Comparison of ENCODE assay signal across 8 mouse cellular contexts in genomic region chr11:117934168-117934567, GRCm38 (mm10). TPM values are rescaled to one million over a fixed set of nuclear protein-coding genes. Genes with fewer than 3 reads are reported as not detected.
A peak's percentile ranks its signal among the peaks of the same experiment; 100 is the strongest.
DNase-seq lines count a peak whose midpoint lies in the region; ATAC-seq and TF ChIP-seq lines count a peak whose summit lies in the region.

No protein-coding gene starts in this region.

- no peak for ATAC-seq in liver, embryonic 11.5 days (replicated peaks; ENCODE audit: low FRiP score)
- ATAC-seq in limb, embryonic 14.5 days (ENCODE audit: low FRiP score, low read depth) = peak; percentile 32
- peak; percentile 93 for ATAC-seq in stomach, postnatal 0 days (ENCODE audit: low FRiP score, low TSS enrichment)
- no peak for ATAC-seq in erythroid progenitor cell, adult 5-6 weeks (replicated peaks; ENCODE audit: low FRiP score, poor library complexity, severe bottlenecking)

- DNase-seq in liver = peak; percentile 55
- no peak for DNase-seq in liver, embryonic 11.5 days (ENCODE audit: low spot score)
- peak; percentile 59 to 74 for DNase-seq in gastrocnemius, postnatal 36 days
- DNase-seq in limb, embryonic 14.5 days (ENCODE audit: low spot score) = peak; percentile 67
- DNase-seq in stomach, postnatal 0 days (ENCODE audit: low spot score) = peak; percentile 94
- no peak for DNase-seq in left cerebral cortex, postnatal 36 days (ENCODE audit: low spot score in 2 of 2)
- DNase-seq in cerebellum, adult 11-12 months = no peak

- H3K9ac ChIP-seq in liver, embryonic 11.5 days (ENCODE audit: low read depth, low read length) = no peak overlapping the region
- H3K9ac ChIP-seq in limb, embryonic 14.5 days (ENCODE audit: low read depth, low read length, severe bottlenecking) = no peak overlapping the region
- no peak overlapping the region for H3K9ac ChIP-seq in stomach, postnatal 0 days (ENCODE audit: low read length)

- no peak for TF ChIP-seq CTCF in stomach, postnatal 0 days (IDR thresholded peaks at IDR 0.05; ENCODE audit: low read depth)

- no peak overlapping the region for H3K4me3 ChIP-seq in liver, embryonic 11.5 days (ENCODE audit: low read depth, low read length)
- H3K4me3 ChIP-seq in limb, embryonic 14.5 days (replicated peaks; ENCODE audit: low read length) = no peak overlapping the region
- H3K4me3 ChIP-seq in stomach, postnatal 0 days (ENCODE audit: low read depth, low read length) = no peak overlapping the region

- H3K36me3 ChIP-seq in liver, embryonic 11.5 days (ENCODE audit: control insufficient read depth, insufficient read depth, low read length) = no peaks in the 10 kb centered on the region
- no peaks in the 10 kb centered on the region for H3K36me3 ChIP-seq in limb, embryonic 14.5 days (ENCODE audit: control insufficient read depth, insufficient read depth, low read length)
- H3K36me3 ChIP-seq in stomach, postnatal 0 days (ENCODE audit: control insufficient read depth, insufficient read depth, low read length) = no peaks in the 10 kb centered on the region

- H3K4me1 ChIP-seq in liver, embryonic 11.5 days (replicated peaks; ENCODE audit: control insufficient read depth, insufficient read depth, low read length) = peaks cover 27% of the 10 kb centered on the region
- H3K4me1 ChIP-seq in limb, embryonic 14.5 days (ENCODE audit: control insufficient read depth, insufficient read depth, low read length) = peaks cover 52% of the 10 kb centered on the region
- H3K4me1 ChIP-seq in stomach, postnatal 0 days (replicated peaks; ENCODE audit: control insufficient read depth, insufficient read depth) = peaks cover 34% of the 10 kb centered on the region

- no peak for TF ChIP-seq EP300 in stomach, postnatal 0 days (optimal IDR thresholded peaks at IDR 0.05)

- no peak overlapping the region for H3K4me2 ChIP-seq in liver, embryonic 11.5 days
- H3K4me2 ChIP-seq in limb, embryonic 14.5 days (replicated peaks; ENCODE audit: low read depth, low read length, severe bottlenecking) = no peak overlapping the region
- H3K4me2 ChIP-seq in stomach, postnatal 0 days (replicated peaks; ENCODE audit: low read depth) = no peak overlapping the region

- 38% methylated on average over 2 of the region's 2 CpGs for WGBS in liver, embryonic 11.5 days
- 28% methylated on average over 2 of the region's 2 CpGs for WGBS in limb, embryonic 14.5 days
- WGBS in stomach, postnatal 0 days = 17% methylated on average over 2 of the region's 2 CpGs

- no peaks in the 10 kb centered on the region for H3K9me3 ChIP-seq in liver, embryonic 11.5 days (ENCODE audit: control insufficient read depth, low read length)
- no peaks in the 10 kb centered on the region for H3K9me3 ChIP-seq in limb, embryonic 14.5 days (ENCODE audit: control insufficient read depth, low read length)
- H3K9me3 ChIP-seq in stomach, postnatal 0 days (ENCODE audit: control insufficient read depth, low read length) = no peaks in the 10 kb centered on the region

- no peak for TF ChIP-seq POLR2A in limb, embryonic 14.5 days (IDR thresholded peaks at IDR 0.05; ENCODE audit: borderline replicate concordance, extremely low read depth, insufficient read depth, insufficient read length)

- no peak overlapping the region for H3K27ac ChIP-seq in liver, embryonic 11.5 days (ENCODE audit: low read depth, low read length)
- no peak overlapping the region for H3K27ac ChIP-seq in limb, embryonic 14.5 days (replicated peaks; ENCODE audit: low read depth, low read length)
- H3K27ac ChIP-seq in stomach, postnatal 0 days (replicated peaks) = peak overlapping the region; percentile 89

- intact Hi-C loops in gastrocnemius, postnatal 36 days (cut with DNase I) = loop anchor here (5.0 kb wide), 1 partner anchor 33 kb away; no protein-coding TSS in a partner anchor
- intact Hi-C loops in left cerebral cortex, postnatal 36 days (cut with DNase I) = no loop called here

- H3K27me3 ChIP-seq in liver, embryonic 11.5 days (replicated peaks; ENCODE audit: control insufficient read depth, insufficient read depth, low read length) = peaks cover 28% of the 10 kb centered on the region
- no peaks in the 10 kb centered on the region for H3K27me3 ChIP-seq in limb, embryonic 14.5 days (ENCODE audit: control insufficient read depth, insufficient read depth, low read length)
- H3K27me3 ChIP-seq in stomach, postnatal 0 days (ENCODE audit: control insufficient read depth, insufficient read depth, low read length) = no peaks in the 10 kb centered on the region

RNA-seq across cellular contexts. Expression of gene Socs3, which starts 35.7 kb away (rescaled TPM):
- polyA plus RNA-seq in liver, embryonic 11.5 days (2014; fragmentation: Nextera tagmentation; extraction: Ambion mirVana) = 3.7 and 4.6 TPM in 2 replicates
- total RNA-seq in gastrocnemius, postnatal 36 days (2021) = 1 to 10 TPM; 1.8 to 4.7 TPM
- 18.4 and 21.3 TPM in 2 replicates for polyA plus RNA-seq in limb, embryonic 14.5 days (2012; rRNA removed)
- 6.4 and 8.6 TPM in 2 replicates for polyA plus RNA-seq in limb, embryonic 14.5 days (2014; fragmentation: Nextera tagmentation; extraction: Ambion mirVana)
- polyA plus RNA-seq in stomach, postnatal 0 days (2015; fragmentation: Nextera tagmentation; extraction: Ambion mirVana) = 13.5 and 15.7 TPM in 2 replicates
- total RNA-seq in left cerebral cortex, postnatal 36 days (2021) = 1 to 10 TPM; 2.8 to 5.0 TPM
- total RNA-seq in erythroid progenitor cell, adult 5-6 weeks (2015; ENCODE audit: low replicate concordance) = 0.36 and 1.3 TPM in 2 replicates
- total RNA-seq in erythroid progenitor cell, adult 5-6 weeks (2017; ENCODE audit: low replicate concordance) = 1.2 TPM in 1 of 2 replicates, not detected in the other

RNA-seq across cellular contexts. Expression of gene Pgs1, which starts 51.9 kb away (rescaled TPM):
- 31.5 and 31.9 TPM in 2 replicates for polyA plus RNA-seq in liver, embryonic 11.5 days (2014; fragmentation: Nextera tagmentation; extraction: Ambion mirVana)
- 10 to 100 TPM; 17.9 to 18.9 TPM for total RNA-seq in gastrocnemius, postnatal 36 days (2021)
- polyA plus RNA-seq in limb, embryonic 14.5 days (2012; rRNA removed) = 36.2 and 41.7 TPM in 2 replicates
- 30.5 and 35.9 TPM in 2 replicates for polyA plus RNA-seq in limb, embryonic 14.5 days (2014; fragmentation: Nextera tagmentation; extraction: Ambion mirVana)
- polyA plus RNA-seq in stomach, postnatal 0 days (2015; fragmentation: Nextera tagmentation; extraction: Ambion mirVana) = 28.7 and 29.4 TPM in 2 replicates
- total RNA-seq in left cerebral cortex, postnatal 36 days (2021) = 10 to 100 TPM; 82.8 to 86.3 TPM
- 10.1 and 13.3 TPM in 2 replicates for total RNA-seq in erythroid progenitor cell, adult 5-6 weeks (2015; ENCODE audit: low replicate concordance)
- 5.1 and 22.5 TPM in 2 replicates for total RNA-seq in erythroid progenitor cell, adult 5-6 weeks (2017; ENCODE audit: low replicate concordance)

Comparison
In these comparisons a context has a peak if more than half of its experiments do, and no peak if none do; other contexts are left out.
1. DNase-seq: peak in liver (single experiment), gastrocnemius, postnatal 36 days (2 of 2), limb, embryonic 14.5 days (single experiment) and stomach, postnatal 0 days (single experiment); none in liver, embryonic 11.5 days (single experiment), left cerebral cortex, postnatal 36 days (0 of 2) and cerebellum, adult 11-12 months (single experiment).
2. ATAC-seq: peak in limb, embryonic 14.5 days (single experiment) and stomach, postnatal 0 days (single experiment); none in liver, embryonic 11.5 days (single experiment) and erythroid progenitor cell, adult 5-6 weeks (single experiment).